Mouse (Mus musculus): ENCODE measurements around the gene Aldh1a2.

- TF ChIP-seq CTCF (IDR thresholded peaks at IDR 0.05; ENCODE audit: control insufficient read depth, insufficient read depth, low read length), result no peak
- TF ChIP-seq POLR2A (IDR thresholded peaks at IDR 0.05; ENCODE audit: borderline replicate concordance, control insufficient read depth, low read depth, low read length), result no peak
Measured at GRCm38 (mm10) chr9:71242412-71242781, 26.8 kb downstream of the Aldh1a2 start.

Measured in bone marrow, adult 2 months (tissue).